Mouse (Mus musculus) lung, embryonic 16.5 days (tissue): ENCODE measurements around the gene Hmcn2. TPM values are rescaled to one million over a fixed set of nuclear protein-coding genes. Genes with fewer than 3 reads are reported as not detected.

ENCODE experiments used
- ATAC-seq: fragments of 200-750 bp; cut with Nextera tagmentation; 2 replicates; pipeline ENCODE4 v1.8.0; 2017; ENCODE audit warnings: low read depth, mild to moderate bottlenecking, moderate library complexity
- H3K27ac ChIP-seq: fragments of 300-500 bp; sonication (generic); 2 replicates; pipeline ENCODE4 v1.5.1; 2014; ENCODE audit warnings: mild to moderate bottlenecking, control low read depth, low read length
- H3K27me3 ChIP-seq: fragments of 300-500 bp; sonication (generic); 2 replicates; pipeline ENCODE4 v1.6.1; 2014; ENCODE audit warnings: low read depth, low read length, mixed read lengths; ENCODE audit not compliant: control insufficient read depth, insufficient read depth
- H3K36me3 ChIP-seq: fragments of 300-500 bp; sonication (generic); 2 replicates; pipeline ENCODE4 v1.6.1; 2014; ENCODE audit warnings: low read length; ENCODE audit not compliant: control insufficient read depth, insufficient read depth
- H3K4me1 ChIP-seq: fragments of 300-500 bp; sonication (generic); replicated peaks from 2 replicates; pipeline ENCODE4 v1.6.1; 2014; ENCODE audit warnings: low read length, mixed read lengths; ENCODE audit not compliant: control insufficient read depth, insufficient read depth
- H3K4me2 ChIP-seq: fragments of 300-500 bp; sonication (generic); 2 replicates; pipeline ENCODE4 v1.6.1; 2014; ENCODE audit warnings: low read depth, low read length, control low read depth
- H3K4me3 ChIP-seq: fragments of 300-500 bp; sonication (generic); 2 replicates; pipeline ENCODE4 v1.5.1; 2014; ENCODE audit warnings: mild to moderate bottlenecking, low read length, control low read depth
- H3K9ac ChIP-seq: fragments of 300-500 bp; sonication (generic); 2 replicates; pipeline ENCODE4 v1.6.1; 2014; ENCODE audit warnings: low read length, control low read depth
- H3K9me3 ChIP-seq: fragments of 300-500 bp; sonication (generic); 2 replicates; pipeline ENCODE4 v1.6.1; 2016; ENCODE audit warnings: low read length; ENCODE audit not compliant: control insufficient read depth
- whole genome bisulfite sequencing: fragments of 180-500 bp; shearing (Covaris S2); extraction: QIAGEN DNeasy Blood & Tissue Kit; methylation state at CpG from one replicate; pipeline ENCODE4 v1.1.7; 2014; 5-methylcytosine and 5-hydroxymethylcytosine counted together
- polyA plus RNA-seq: library from polyadenylated mRNA; unstranded; fragments of >200 nt; fragmentation: Nextera tagmentation; extraction: Ambion mirVana; gene quantifications from 2 replicates; pipeline ENCODE4 v1.2.1, GENCODE M21; 2015

Hmcn2 gene
- polyA plus RNA-seq, 1 experiment from 2014 or later: 1.4 TPM

GRCm38 (mm10) chr2:31451530-31451929, 137.3 kb downstream of the Hmcn2 start:
- Histone ChIP-seq H3K9ac (no peak overlapping the region), H3K27ac (no peak overlapping the region), H3K4me3 (no peak overlapping the region), H3K4me1 (peaks cover 33% of the 10 kb centered on the region), H3K36me3 (no peaks in the 10 kb centered on the region), H3K4me2 (no peak overlapping the region), H3K9me3 (no peaks in the 10 kb centered on the region), H3K27me3 (no peaks in the 10 kb centered on the region)
- 79% methylated on average over 1 of the region's 1 CpGs for WGBS
- ATAC-seq: no peak

GRCm38 (mm10) chr2:31453011-31453410, 138.8 kb downstream of the Hmcn2 start:
- no peaks in the 10 kb centered on the region for H3K27me3 ChIP-seq
- no peaks in the 10 kb centered on the region for H3K36me3 ChIP-seq
- H3K4me1 ChIP-seq: peaks cover 37% of the 10 kb centered on the region
- whole genome bisulfite sequencing: 66% methylated on average over 13 of the region's 13 CpGs
- 0 out of 2 replicates have a peak overlapping the region, but pooled peaks have one; percentile 8 for H3K4me2 ChIP-seq
- no peak overlapping the region for H3K4me3 ChIP-seq
- no peaks in the 10 kb centered on the region for H3K9me3 ChIP-seq
- no peak overlapping the region for H3K9ac ChIP-seq
- H3K27ac ChIP-seq: peak overlapping the region; percentile 89
- peak; percentile 12; the same call in 1 of the 2 replicates for ATAC-seq

- H3K27me3 ChIP-seq: 0 out of 2 replicates have a peak, but pooled peaks cover under 1% of the 10 kb centered on the region
- no peaks in the 10 kb centered on the region for H3K9me3 ChIP-seq
- H3K4me2 ChIP-seq: 0 out of 2 replicates have a peak overlapping the region, but pooled peaks have one; percentile 8
- peak; percentile 73 for ATAC-seq
- H3K9ac ChIP-seq: no peak overlapping the region
- no peak overlapping the region for H3K4me3 ChIP-seq
- H3K27ac ChIP-seq: peak overlapping the region; percentile 89
- no peaks in the 10 kb centered on the region for H3K36me3 ChIP-seq
- H3K4me1 ChIP-seq: peaks cover 42% of the 10 kb centered on the region
- WGBS: 35% methylated on average over 11 of the region's 11 CpGs
Observed at GRCm38 (mm10) chr2:31453559-31454177, 139.5 kb downstream of the Hmcn2 start.

- Histone ChIP-seq H3K4me2 (no peak overlapping the region), H3K4me3 (no peak overlapping the region), H3K4me1 (peaks cover 40% of the 10 kb centered on the region), H3K27ac (peak overlapping the region; percentile 89), H3K27me3 (peaks cover 2% of the 10 kb centered on the region; the same call in 1 of the 2 replicates), H3K9ac (no peak overlapping the region), H3K9me3 (no peaks in the 10 kb centered on the region), H3K36me3 (no peaks in the 10 kb centered on the region)
- ATAC-seq: peak; percentile 51
- WGBS: 43% methylated on average over 8 of the region's 8 CpGs
Observed at GRCm38 (mm10) chr2:31454280-31454679, 140.1 kb downstream of the Hmcn2 start.

GRCm38 (mm10) chr2:31455418-31455817, 141.2 kb downstream of the Hmcn2 start:
- H3K9me3 ChIP-seq: no peaks in the 10 kb centered on the region
- WGBS: 79% methylated on average over 7 of the region's 7 CpGs
- H3K27me3 ChIP-seq: peaks cover 7% of the 10 kb centered on the region; the same call in 1 of the 2 replicates
- H3K9ac ChIP-seq: no peak overlapping the region
- no peak for ATAC-seq
- no peaks in the 10 kb centered on the region for H3K36me3 ChIP-seq
- H3K4me1 ChIP-seq: peaks cover 49% of the 10 kb centered on the region
- no peak overlapping the region for H3K4me3 ChIP-seq
- H3K27ac ChIP-seq: no peak overlapping the region
- no peak overlapping the region for H3K4me2 ChIP-seq

GRCm38 (mm10) chr2:31458460-31458859, 144.2 kb downstream of the Hmcn2 start:
- H3K4me2 ChIP-seq: no peak overlapping the region
- H3K36me3 ChIP-seq: no peaks in the 10 kb centered on the region
- no peak overlapping the region for H3K4me3 ChIP-seq
- no peak for ATAC-seq
- peaks cover 9% of the 10 kb centered on the region for H3K27me3 ChIP-seq
- no peak overlapping the region for H3K9ac ChIP-seq
- H3K4me1 ChIP-seq: peaks cover 47% of the 10 kb centered on the region
- no peaks in the 10 kb centered on the region for H3K9me3 ChIP-seq
- 45% methylated on average over 5 of the region's 5 CpGs for WGBS
- peak overlapping the region; percentile 86 for H3K27ac ChIP-seq

GRCm38 (mm10) chr2:31458989-31459936, 145.0 kb downstream of the Hmcn2 start:
- WGBS: 31% methylated on average over 16 of the region's 16 CpGs
- Histone ChIP-seq H3K4me1 (peaks cover 39% of the 10 kb centered on the region), H3K36me3 (no peaks in the 10 kb centered on the region), H3K9me3 (no peaks in the 10 kb centered on the region), H3K9ac (peak overlapping the region; percentile 68; the same call in 1 of the 2 replicates), H3K4me2 (peak overlapping the region; percentile 76), H3K27ac (peak overlapping the region; percentile 95), H3K27me3 (peaks cover 9% of the 10 kb centered on the region), H3K4me3 (peak overlapping the region; percentile 48; the same call in 1 of the 2 replicates)
- ATAC-seq: peak; percentile 86

GRCm38 (mm10) chr2:31460025-31460571, 145.9 kb downstream of the Hmcn2 start:
- peak overlapping the region; percentile 48 for H3K4me3 ChIP-seq
- H3K27me3 ChIP-seq: peaks cover 9% of the 10 kb centered on the region
- WGBS: 1% methylated on average over 46 of the region's 48 CpGs
- H3K4me2 ChIP-seq: peak overlapping the region; percentile 76
- no peaks in the 10 kb centered on the region for H3K9me3 ChIP-seq
- H3K36me3 ChIP-seq: no peaks in the 10 kb centered on the region
- ATAC-seq: peak; percentile 27
- peak overlapping the region; percentile 95 for H3K27ac ChIP-seq
- peaks cover 31% of the 10 kb centered on the region for H3K4me1 ChIP-seq
- H3K9ac ChIP-seq: peak overlapping the region; percentile 68

GRCm38 (mm10) chr2:31460920-31461319, 146.7 kb downstream of the Hmcn2 start:
- 78% methylated on average over 7 of the region's 7 CpGs for WGBS
- ATAC-seq: no peak
- no peak overlapping the region for H3K4me3 ChIP-seq
- no peaks in the 10 kb centered on the region for H3K36me3 ChIP-seq
- H3K4me1 ChIP-seq: peaks cover 27% of the 10 kb centered on the region
- H3K4me2 ChIP-seq: no peak overlapping the region
- H3K27ac ChIP-seq: no peak overlapping the region
- no peaks in the 10 kb centered on the region for H3K9me3 ChIP-seq
- peaks cover 9% of the 10 kb centered on the region for H3K27me3 ChIP-seq
- H3K9ac ChIP-seq: no peak overlapping the region
